Comparison of ENCODE assay signal across 25 mouse cellular contexts in genomic region chr3:105974174-105974573, GRCm38 (mm10). TPM values are rescaled to one million over a fixed set of nuclear protein-coding genes. Genes with fewer than 3 reads are reported as not detected.
DNase-seq lines count a peak whose midpoint lies in the region; ATAC-seq lines count a peak whose summit lies in the region.
"Had no signal": no experiment of that assay in that cellular context is flagged by ENCODE, and none has a peak within 500 bp of the region (broad histone marks: within the 10 kb centered on the region; RNA-seq: fewer than 3 reads in every experiment).

No protein-coding gene starts in this region.

- WGBS in liver, embryonic 15.5 days (ENCODE audit: insufficient replicate concordance): 60% methylated on average over 2 of the region's 2 CpGs
- 67% methylated on average over 2 of the region's 2 CpGs for WGBS in liver, embryonic 11.5 days

- H3K27ac ChIP-seq in liver, embryonic 15.5 days (replicated peaks): no peak overlapping the region
- no peak overlapping the region for H3K27ac ChIP-seq in liver, embryonic 11.5 days (ENCODE audit: low read depth, low read length)
- H3K27ac ChIP-seq: embryonic facial prominence, embryonic 10.5 days; gastrocnemius, adult 2 months; heart, embryonic 10.5 days; hindbrain, embryonic 13.5 days had no signal

- no peak for DNase-seq in liver, embryonic 11.5 days (ENCODE audit: low spot score)
- peak; percentile 11 for DNase-seq in lung, postnatal 25 days (ENCODE audit: low spot score)
- DNase-seq in lung, postnatal 10 days: no peak
- no peak for DNase-seq in gastrocnemius, postnatal 4 days (ENCODE audit: low spot score in 2 of 2)
- DNase-seq in right cerebral cortex, adult 2 months (ENCODE audit: low spot score in 2 of 2): no peak
- DNase-seq: adrenal gland, postnatal 14 days; cerebellum, adult 18-20 months; cerebellum, adult 9-11 months; cerebellum, postnatal 36 days; gastrocnemius, adult 2 months; gastrocnemius, postnatal 25 days; heart, adult 18-20 months; heart, postnatal 10 days; heart, postnatal 4 days had no signal

- no peak overlapping the region for H3K4me3 ChIP-seq in liver, embryonic 15.5 days (replicated peaks)
- no peak overlapping the region for H3K4me3 ChIP-seq in liver, embryonic 11.5 days (ENCODE audit: low read depth, low read length)
- H3K4me3 ChIP-seq: embryonic facial prominence, embryonic 10.5 days; gastrocnemius, adult 2 months; heart, embryonic 10.5 days; hindbrain, embryonic 13.5 days had no signal

- H3K4me1 ChIP-seq in liver, embryonic 15.5 days (replicated peaks): no peaks in the 10 kb centered on the region
- no peaks in the 10 kb centered on the region for H3K4me1 ChIP-seq in liver, embryonic 11.5 days (replicated peaks; ENCODE audit: control insufficient read depth, insufficient read depth, low read length)
- H3K4me1 ChIP-seq: embryonic facial prominence, embryonic 10.5 days; heart, embryonic 10.5 days; hindbrain, embryonic 13.5 days had no signal

- ATAC-seq in liver, embryonic 15.5 days (ENCODE audit: insufficient read depth): peak; percentile 44; the same call in 1 of the 2 replicates
- no peak for ATAC-seq in liver, embryonic 11.5 days (replicated peaks; ENCODE audit: low FRiP score)
- ATAC-seq in megakaryocyte, adult 5-6 weeks (ENCODE audit: poor library complexity, severe bottlenecking): peak; percentile 97
- peak; percentile 72; the same call in 1 of the 2 replicates for ATAC-seq in neutrophil, adult 5-6 weeks (ENCODE audit: extremely low read depth, insufficient number of reproducible peaks, low FRiP score, poor library complexity, severe bottlenecking)
- ATAC-seq: forebrain, embryonic 14.5 days had no signal

- H3K27me3 ChIP-seq in liver, embryonic 15.5 days: no peaks in the 10 kb centered on the region
- H3K27me3 ChIP-seq in liver, embryonic 11.5 days (replicated peaks; ENCODE audit: control insufficient read depth, insufficient read depth, low read length): no peaks in the 10 kb centered on the region
- H3K27me3 ChIP-seq: hindbrain, embryonic 13.5 days had no signal

- no peak overlapping the region for H3K4me2 ChIP-seq in liver, embryonic 15.5 days
- no peak overlapping the region for H3K4me2 ChIP-seq in liver, embryonic 11.5 days
- H3K4me2 ChIP-seq: hindbrain, embryonic 13.5 days had no signal

- no peaks in the 10 kb centered on the region for H3K9me3 ChIP-seq in liver, embryonic 15.5 days (replicated peaks)
- H3K9me3 ChIP-seq in liver, embryonic 11.5 days (ENCODE audit: control insufficient read depth, low read length): no peaks in the 10 kb centered on the region
- H3K9me3 ChIP-seq: embryonic facial prominence, embryonic 10.5 days; heart, embryonic 10.5 days; hindbrain, embryonic 13.5 days had no signal

- H3K36me3 ChIP-seq in liver, embryonic 15.5 days (replicated peaks): peaks cover 10% of the 10 kb centered on the region
- H3K36me3 ChIP-seq in liver, embryonic 11.5 days (ENCODE audit: control insufficient read depth, insufficient read depth, low read length): no peaks in the 10 kb centered on the region

- no peak overlapping the region for H3K9ac ChIP-seq in liver, embryonic 15.5 days
- H3K9ac ChIP-seq in liver, embryonic 11.5 days (ENCODE audit: low read depth, low read length): no peak overlapping the region
- H3K9ac ChIP-seq: hindbrain, embryonic 13.5 days had no signal

RNA-seq across cellular contexts. Expression of gene Ovgp1, which starts 0.7 kb away (rescaled TPM):
- 0.36 and 0.74 TPM in 2 replicates for polyA plus RNA-seq in liver, embryonic 15.5 days (2015; fragmentation: Nextera tagmentation; extraction: Ambion mirVana)
- 1.0 and 1.7 TPM in 2 replicates for polyA plus RNA-seq in liver, embryonic 11.5 days (2014; fragmentation: Nextera tagmentation; extraction: Ambion mirVana)
- total RNA-seq in megakaryocyte, adult 5-6 weeks (2015): 6.0 and 18.8 TPM in 2 replicates
- 3.0 and 5.4 TPM in 2 replicates for total RNA-seq in megakaryocyte, adult 5-6 weeks (2017)
- total RNA-seq in neutrophil, adult 5-6 weeks (2017): 34.3 and 38.4 TPM in 2 replicates
- 1 to 10 TPM; 1.2 to 1.8 TPM for total RNA-seq in gastrocnemius, postnatal 4 days (2021)

RNA-seq across cellular contexts. Expression of gene Atp5f1, which starts 14.3 kb away (rescaled TPM):
- polyA plus RNA-seq in liver, embryonic 15.5 days (2015; fragmentation: Nextera tagmentation; extraction: Ambion mirVana): 286 and 308 TPM in 2 replicates
- 499 and 512 TPM in 2 replicates for polyA plus RNA-seq in liver, embryonic 11.5 days (2014; fragmentation: Nextera tagmentation; extraction: Ambion mirVana)
- 442 and 475 TPM in 2 replicates for total RNA-seq in megakaryocyte, adult 5-6 weeks (2015)
- total RNA-seq in megakaryocyte, adult 5-6 weeks (2017): 501 and 520 TPM in 2 replicates
- 296 and 319 TPM in 2 replicates for total RNA-seq in neutrophil, adult 5-6 weeks (2017)
- total RNA-seq in gastrocnemius, postnatal 4 days (2021): 100 to 1,000 TPM; 452 to 496 TPM

RNA-seq across cellular contexts. Expression of gene Wdr77, which starts 15.0 kb away (rescaled TPM):
- 39.8 and 41.1 TPM in 2 replicates for polyA plus RNA-seq in liver, embryonic 15.5 days (2015; fragmentation: Nextera tagmentation; extraction: Ambion mirVana)
- 154 and 167 TPM in 2 replicates for polyA plus RNA-seq in liver, embryonic 11.5 days (2014; fragmentation: Nextera tagmentation; extraction: Ambion mirVana)
- total RNA-seq in megakaryocyte, adult 5-6 weeks (2015): 22.3 and 23.0 TPM in 2 replicates
- total RNA-seq in megakaryocyte, adult 5-6 weeks (2017): 11.8 and 14.0 TPM in 2 replicates
- 34.9 and 37.3 TPM in 2 replicates for total RNA-seq in neutrophil, adult 5-6 weeks (2017)
- total RNA-seq in gastrocnemius, postnatal 4 days (2021): 10 to 100 TPM; 45.4 to 50.6 TPM

RNA-seq across cellular contexts. Expression of gene Pifo, which starts 40.3 kb away (rescaled TPM):
- not detected in 2 replicates for polyA plus RNA-seq in liver, embryonic 15.5 days (2015; fragmentation: Nextera tagmentation; extraction: Ambion mirVana)
- polyA plus RNA-seq in liver, embryonic 11.5 days (2014; fragmentation: Nextera tagmentation; extraction: Ambion mirVana): not detected in 2 replicates
- total RNA-seq in megakaryocyte, adult 5-6 weeks (2015): not detected in 2 replicates
- not detected in 2 replicates for total RNA-seq in megakaryocyte, adult 5-6 weeks (2017)
- 1.7 TPM in 1 of 2 replicates, not detected in the other for total RNA-seq in neutrophil, adult 5-6 weeks (2017)
- not detected for total RNA-seq in gastrocnemius, postnatal 4 days (2021)
- total RNA-seq: adrenal gland, adult 18-20 months; adrenal gland, postnatal 14 days; gastrocnemius, adult 2 months; gastrocnemius, postnatal 25 days; heart, postnatal 10 days; heart, postnatal 4 days; MEL had no signal
- polyA plus RNA-seq: C2C12; heart, embryonic 14.5 days had no signal

RNA-seq across cellular contexts. Expression of gene I830077J02Rik, which starts 41.7 kb away (rescaled TPM):
- 3.2 and 3.5 TPM in 2 replicates for polyA plus RNA-seq in liver, embryonic 15.5 days (2015; fragmentation: Nextera tagmentation; extraction: Ambion mirVana)
- polyA plus RNA-seq in liver, embryonic 11.5 days (2014; fragmentation: Nextera tagmentation; extraction: Ambion mirVana): 5.6 and 5.9 TPM in 2 replicates
- 126 and 132 TPM in 2 replicates for total RNA-seq in megakaryocyte, adult 5-6 weeks (2015)
- total RNA-seq in megakaryocyte, adult 5-6 weeks (2017): 71.5 and 74.6 TPM in 2 replicates
- 45.8 and 49.3 TPM in 2 replicates for total RNA-seq in neutrophil, adult 5-6 weeks (2017)
- under 1 TPM; 0.65 to 0.71 TPM for total RNA-seq in gastrocnemius, postnatal 4 days (2021)
